Mouse (Mus musculus): ENCODE data around the gene Ank. TPM values are rescaled to one million over a fixed set of nuclear protein-coding genes. Genes with fewer than 3 reads are reported as not detected.
"Not testable (repeated sequence)": the region's sequence is repeated elsewhere in the genome, so short reads cannot be mapped to it uniquely, and the experiment has no call there.

The Ank gene
- polyA plus RNA-seq, 1 experiment from 2014 or later = 5.7 TPM

- Histone ChIP-seq H3K9me3 (ENCODE audit: control insufficient read depth, low read length) (no peaks in the 10 kb centered on the region), H3K27ac (ENCODE audit: low read length) (no peak overlapping the region), H3K9ac (ENCODE audit: low read length) (no peak overlapping the region), H3K27me3 (ENCODE audit: control insufficient read depth, insufficient read depth, low read depth, low read length) (no peaks in the 10 kb centered on the region), H3K4me2 (ENCODE audit: low read depth, low read length) (no peak overlapping the region), H3K36me3 (ENCODE audit: control insufficient read depth, insufficient read depth, low read length) (no peaks in the 10 kb centered on the region), H3K4me1 (replicated peaks; ENCODE audit: control insufficient read depth, insufficient read depth, low read length) (no peaks in the 10 kb centered on the region), H3K4me3 (ENCODE audit: low read length) (no peak overlapping the region)
- ATAC-seq (ENCODE audit: low read depth) = no peak
- 87% methylated on average over 6 of the region's 7 CpGs for WGBS
These were observed 25.4 kb upstream of the Ank start for GRCm38 (mm10) chr15:27441053-27441452.

GRCm38 (mm10) chr15:27441529-27441928, 24.9 kb upstream of the Ank start:
- no peak overlapping the region for H3K9ac ChIP-seq (ENCODE audit: low read length)
- 71% methylated on average over 4 of the region's 4 CpGs for WGBS
- no peak overlapping the region for H3K4me3 ChIP-seq (ENCODE audit: low read length)
- no peaks in the 10 kb centered on the region for H3K27me3 ChIP-seq (ENCODE audit: control insufficient read depth, insufficient read depth, low read depth, low read length)
- no peak overlapping the region for H3K27ac ChIP-seq (ENCODE audit: low read length)
- no peak for ATAC-seq (ENCODE audit: low read depth)
- no peak overlapping the region for H3K4me2 ChIP-seq (ENCODE audit: low read depth, low read length)
- no peaks in the 10 kb centered on the region for H3K9me3 ChIP-seq (ENCODE audit: control insufficient read depth, low read length)
- H3K36me3 ChIP-seq (ENCODE audit: control insufficient read depth, insufficient read depth, low read length) = no peaks in the 10 kb centered on the region
- no peaks in the 10 kb centered on the region for H3K4me1 ChIP-seq (replicated peaks; ENCODE audit: control insufficient read depth, insufficient read depth, low read length)

- 59% methylated on average over 5 of the region's 5 CpGs for WGBS
- no peak for ATAC-seq (ENCODE audit: low read depth)
- H3K27ac ChIP-seq (ENCODE audit: low read length) = no peak overlapping the region
These were observed 24.5 kb upstream of the Ank start for GRCm38 (mm10) chr15:27441951-27442350.

GRCm38 (mm10) chr15:27444772-27445347, 21.6 kb upstream of the Ank start:
- no peak overlapping the region for H3K9ac ChIP-seq (ENCODE audit: low read length)
- no peak overlapping the region for H3K4me2 ChIP-seq (ENCODE audit: low read depth, low read length)
- no peak overlapping the region for H3K4me3 ChIP-seq (ENCODE audit: low read length)
- no peaks in the 10 kb centered on the region for H3K36me3 ChIP-seq (ENCODE audit: control insufficient read depth, insufficient read depth, low read length)
- no peak overlapping the region for H3K27ac ChIP-seq (ENCODE audit: low read length)
- WGBS = 66% methylated on average over 8 of the region's 9 CpGs
- no peaks in the 10 kb centered on the region for H3K27me3 ChIP-seq (ENCODE audit: control insufficient read depth, insufficient read depth, low read depth, low read length)
- no peaks in the 10 kb centered on the region for H3K4me1 ChIP-seq (replicated peaks; ENCODE audit: control insufficient read depth, insufficient read depth, low read length)
- H3K9me3 ChIP-seq (ENCODE audit: control insufficient read depth, low read length) = no peaks in the 10 kb centered on the region
- no peak for ATAC-seq (ENCODE audit: low read depth)

More at GRCm38 (mm10) chr15:27441951-27442350, 24.5 kb upstream of the Ank start:
- H3K36me3 ChIP-seq (ENCODE audit: control insufficient read depth, insufficient read depth, low read length) = no peaks in the 10 kb centered on the region
- H3K4me2 ChIP-seq (ENCODE audit: low read depth, low read length) = no peak overlapping the region
- H3K9ac ChIP-seq (ENCODE audit: low read length) = no peak overlapping the region
- no peaks in the 10 kb centered on the region for H3K27me3 ChIP-seq (ENCODE audit: control insufficient read depth, insufficient read depth, low read depth, low read length)
- H3K9me3 ChIP-seq (ENCODE audit: control insufficient read depth, low read length) = no peaks in the 10 kb centered on the region
- no peak overlapping the region for H3K4me3 ChIP-seq (ENCODE audit: low read length)
- H3K4me1 ChIP-seq (replicated peaks; ENCODE audit: control insufficient read depth, insufficient read depth, low read length) = no peaks in the 10 kb centered on the region

- no peak overlapping the region for H3K27ac ChIP-seq (ENCODE audit: low read length)
- no peak overlapping the region for H3K9ac ChIP-seq (ENCODE audit: low read length)
- H3K4me3 ChIP-seq (ENCODE audit: low read length) = no peak overlapping the region
- no peaks in the 10 kb centered on the region for H3K4me1 ChIP-seq (replicated peaks; ENCODE audit: control insufficient read depth, insufficient read depth, low read length)
- no peak for ATAC-seq (ENCODE audit: low read depth)
- H3K4me2 ChIP-seq (ENCODE audit: low read depth, low read length) = no peak overlapping the region
- no peaks in the 10 kb centered on the region for H3K27me3 ChIP-seq (ENCODE audit: control insufficient read depth, insufficient read depth, low read depth, low read length)
- no peaks in the 10 kb centered on the region for H3K36me3 ChIP-seq (ENCODE audit: control insufficient read depth, insufficient read depth, low read length)
- no peaks in the 10 kb centered on the region for H3K9me3 ChIP-seq (ENCODE audit: control insufficient read depth, low read length)
- 65% methylated on average over 5 of the region's 5 CpGs for WGBS
These were observed 15.8 kb upstream of the Ank start for GRCm38 (mm10) chr15:27450689-27451088.

- H3K27ac ChIP-seq (ENCODE audit: low read length) = no peak overlapping the region
- H3K4me2 ChIP-seq (ENCODE audit: low read depth, low read length) = no peak overlapping the region
- ATAC-seq (ENCODE audit: low read depth) = no peak
- no peaks in the 10 kb centered on the region for H3K36me3 ChIP-seq (ENCODE audit: control insufficient read depth, insufficient read depth, low read length)
- no peaks in the 10 kb centered on the region for H3K4me1 ChIP-seq (replicated peaks; ENCODE audit: control insufficient read depth, insufficient read depth, low read length)
- no peaks in the 10 kb centered on the region for H3K9me3 ChIP-seq (ENCODE audit: control insufficient read depth, low read length)
- WGBS = 70% methylated on average over 3 of the region's 3 CpGs
- H3K9ac ChIP-seq (ENCODE audit: low read length) = no peak overlapping the region
- H3K4me3 ChIP-seq (ENCODE audit: low read length) = no peak overlapping the region
- no peaks in the 10 kb centered on the region for H3K27me3 ChIP-seq (ENCODE audit: control insufficient read depth, insufficient read depth, low read depth, low read length)
These were observed 14.7 kb upstream of the Ank start for GRCm38 (mm10) chr15:27451760-27452159.

- Histone ChIP-seq H3K4me2 (ENCODE audit: low read depth, low read length) (no peak overlapping the region), H3K27me3 (ENCODE audit: control insufficient read depth, insufficient read depth, low read depth, low read length) (no peaks in the 10 kb centered on the region), H3K4me1 (replicated peaks; ENCODE audit: control insufficient read depth, insufficient read depth, low read length) (no peaks in the 10 kb centered on the region), H3K4me3 (ENCODE audit: low read length) (no peak overlapping the region), H3K9ac (ENCODE audit: low read length) (no peak overlapping the region), H3K9me3 (ENCODE audit: control insufficient read depth, low read length) (no peaks in the 10 kb centered on the region), H3K36me3 (ENCODE audit: control insufficient read depth, insufficient read depth, low read length) (no peaks in the 10 kb centered on the region), H3K27ac (ENCODE audit: low read length) (no peak overlapping the region)
- 79% methylated on average over 9 of the region's 9 CpGs for WGBS
- ATAC-seq (ENCODE audit: low read depth) = no peak
These were observed 14.0 kb upstream of the Ank start for GRCm38 (mm10) chr15:27452496-27452895.

GRCm38 (mm10) chr15:27457001-27457400, 9.5 kb upstream of the Ank start:
- Histone ChIP-seq H3K27me3 (ENCODE audit: control insufficient read depth, insufficient read depth, low read depth, low read length) (no peaks in the 10 kb centered on the region), H3K9me3 (ENCODE audit: control insufficient read depth, low read length) (no peaks in the 10 kb centered on the region), H3K36me3 (ENCODE audit: control insufficient read depth, insufficient read depth, low read length) (no peaks in the 10 kb centered on the region), H3K9ac (ENCODE audit: low read length) (no peak overlapping the region), H3K27ac (ENCODE audit: low read length) (no peak overlapping the region), H3K4me2 (ENCODE audit: low read depth, low read length) (no peak overlapping the region), H3K4me3 (ENCODE audit: low read length) (no peak overlapping the region), H3K4me1 (replicated peaks; ENCODE audit: control insufficient read depth, insufficient read depth, low read length) (no peaks in the 10 kb centered on the region)
- WGBS = 64% methylated on average over 2 of the region's 2 CpGs
- no peak for ATAC-seq (ENCODE audit: low read depth)

- not testable (repeated sequence) for ATAC-seq (ENCODE audit: low read depth); H3K4me1 ChIP-seq (replicated peaks; ENCODE audit: control insufficient read depth, insufficient read depth, low read length)
- WGBS = 49% methylated on average over 14 of the region's 14 CpGs
These were observed 6.7 kb upstream of the Ank start for GRCm38 (mm10) chr15:27459781-27460180.

More at GRCm38 (mm10) chr15:27459781-27460180, 6.7 kb upstream of the Ank start:
- not testable (repeated sequence) for H3K4me2 ChIP-seq (ENCODE audit: low read depth, low read length); H3K9ac ChIP-seq (ENCODE audit: low read length); H3K4me3 ChIP-seq (ENCODE audit: low read length); H3K36me3 ChIP-seq (ENCODE audit: control insufficient read depth, insufficient read depth, low read length); H3K9me3 ChIP-seq (ENCODE audit: control insufficient read depth, low read length); H3K27me3 ChIP-seq (ENCODE audit: control insufficient read depth, insufficient read depth, low read depth, low read length); H3K27ac ChIP-seq (ENCODE audit: low read length)
